Mouse (Mus musculus): ENCODE data around the gene Prtn3. TPM values are rescaled to one million over a fixed set of nuclear protein-coding genes. Genes with fewer than 3 reads are reported as not detected.

Gene Prtn3
- not detected in 2 replicates for polyA plus RNA-seq (2012; ENCODE audit: insufficient read depth, insufficient read length, low replicate concordance, missing spikeins)

GRCm38 (mm10) chr10:79874290-79874862 lies at the start of gene Prtn3, which contains the start of gene Plppr3:
Gene Prtn3 (plus strand): TSS chr10:79874476.
Gene Plppr3 (minus strand): TSS chr10:79874634.
- Histone ChIP-seq H3K4me1 (ENCODE audit: control insufficient read depth, insufficient read depth, low read length) (peaks cover 24% of the 10 kb centered on the region), H3K27ac (ENCODE audit: insufficient read depth, low read depth, low read length) (peak within 1 kb of the TSS; percentile 84), H3K4me3 (ENCODE audit: insufficient read depth, low read depth, low read length) (peak within 1 kb of the TSS; percentile 81)
- under 1% methylated on average over 57 of the region's 57 CpGs for WGBS
- TF ChIP-seq POLR2A (IDR thresholded peaks at IDR 0.05; ENCODE audit: insufficient read depth, low read depth, low read length) (peak; percentile 76; the same call in 1 of the 2 replicates), CTCF (IDR thresholded peaks at IDR 0.05; ENCODE audit: insufficient read depth, low read depth, low read length) (no peak)

- 88% methylated on average over 3 of the region's 3 CpGs for WGBS
- TF ChIP-seq POLR2A (IDR thresholded peaks at IDR 0.05; ENCODE audit: insufficient read depth, low read depth, low read length) (no peak), CTCF (IDR thresholded peaks at IDR 0.05; ENCODE audit: insufficient read depth, low read depth, low read length) (no peak)
- Histone ChIP-seq H3K27ac (ENCODE audit: insufficient read depth, low read depth, low read length) (no peak overlapping the region), H3K4me1 (ENCODE audit: control insufficient read depth, insufficient read depth, low read length) (peaks cover 2% of the 10 kb centered on the region; the same call in 1 of the 2 replicates), H3K4me3 (ENCODE audit: insufficient read depth, low read depth, low read length) (no peak overlapping the region)
Measured at GRCm38 (mm10) chr10:79831583-79831982, 42.7 kb upstream of the Prtn3 start.

GRCm38 (mm10) chr10:79832026-79832785 lies 42.1 kb upstream of the Prtn3 start:
- WGBS = 72% methylated on average over 7 of the region's 7 CpGs
- no peak overlapping the region for H3K4me3 ChIP-seq (ENCODE audit: insufficient read depth, low read depth, low read length)
- peaks cover 2% of the 10 kb centered on the region; the same call in 1 of the 2 replicates for H3K4me1 ChIP-seq (ENCODE audit: control insufficient read depth, insufficient read depth, low read length)
- no peak overlapping the region for H3K27ac ChIP-seq (ENCODE audit: insufficient read depth, low read depth, low read length)
- TF ChIP-seq CTCF (IDR thresholded peaks at IDR 0.05; ENCODE audit: insufficient read depth, low read depth, low read length) = no peak
- TF ChIP-seq POLR2A (IDR thresholded peaks at IDR 0.05; ENCODE audit: insufficient read depth, low read depth, low read length) = no peak

GRCm38 (mm10) chr10:79832786-79833181 lies 41.5 kb upstream of the Prtn3 start:
- H3K4me3 ChIP-seq (ENCODE audit: insufficient read depth, low read depth, low read length) = no peak overlapping the region
- TF ChIP-seq CTCF (IDR thresholded peaks at IDR 0.05; ENCODE audit: insufficient read depth, low read depth, low read length) (no peak), POLR2A (IDR thresholded peaks at IDR 0.05; ENCODE audit: insufficient read depth, low read depth, low read length) (no peak)
- H3K4me1 ChIP-seq (ENCODE audit: control insufficient read depth, insufficient read depth, low read length) = peaks cover 2% of the 10 kb centered on the region; the same call in 1 of the 2 replicates
- no peak overlapping the region for H3K27ac ChIP-seq (ENCODE audit: insufficient read depth, low read depth, low read length)
- 86% methylated on average over 9 of the region's 9 CpGs for WGBS

GRCm38 (mm10) chr10:79834769-79835398 lies 39.4 kb upstream of the Prtn3 start:
- 19% methylated on average over 9 of the region's 9 CpGs for WGBS
- H3K4me3 ChIP-seq (ENCODE audit: insufficient read depth, low read depth, low read length) = no peak overlapping the region

GRCm38 (mm10) chr10:79836918-79837317 lies 37.4 kb upstream of the Prtn3 start:
- 97% methylated on average over 3 of the region's 3 CpGs for WGBS
- no peak for TF ChIP-seq CTCF (IDR thresholded peaks at IDR 0.05; ENCODE audit: insufficient read depth, low read depth, low read length)
- H3K27ac ChIP-seq (ENCODE audit: insufficient read depth, low read depth, low read length) = no peak overlapping the region
- H3K4me3 ChIP-seq (ENCODE audit: insufficient read depth, low read depth, low read length) = no peak overlapping the region
- peaks cover 9% of the 10 kb centered on the region for H3K4me1 ChIP-seq (ENCODE audit: control insufficient read depth, insufficient read depth, low read length)

More at GRCm38 (mm10) chr10:79834769-79835398, 39.4 kb upstream of the Prtn3 start:
- TF ChIP-seq CTCF (IDR thresholded peaks at IDR 0.05; ENCODE audit: insufficient read depth, low read depth, low read length) = peak; percentile 92
- no peak for TF ChIP-seq POLR2A (IDR thresholded peaks at IDR 0.05; ENCODE audit: insufficient read depth, low read depth, low read length)
- peaks cover 2% of the 10 kb centered on the region; the same call in 1 of the 2 replicates for H3K4me1 ChIP-seq (ENCODE audit: control insufficient read depth, insufficient read depth, low read length)
- no peak overlapping the region for H3K27ac ChIP-seq (ENCODE audit: insufficient read depth, low read depth, low read length)

- no peak for TF ChIP-seq POLR2A (IDR thresholded peaks at IDR 0.05; ENCODE audit: insufficient read depth, low read depth, low read length)
- no peak for TF ChIP-seq CTCF (IDR thresholded peaks at IDR 0.05; ENCODE audit: insufficient read depth, low read depth, low read length)
- Histone ChIP-seq H3K4me1 (ENCODE audit: control insufficient read depth, insufficient read depth, low read length) (peaks cover 11% of the 10 kb centered on the region), H3K4me3 (ENCODE audit: insufficient read depth, low read depth, low read length) (no peak overlapping the region), H3K27ac (ENCODE audit: insufficient read depth, low read depth, low read length) (no peak overlapping the region)
- WGBS = 68% methylated on average over 2 of the region's 2 CpGs
Measured at GRCm38 (mm10) chr10:79838151-79838550, 36.1 kb upstream of the Prtn3 start.

GRCm38 (mm10) chr10:79840091-79840490 lies 34.2 kb upstream of the Prtn3 start:
- Histone ChIP-seq H3K4me1 (ENCODE audit: control insufficient read depth, insufficient read depth, low read length) (peaks cover 17% of the 10 kb centered on the region), H3K4me3 (ENCODE audit: insufficient read depth, low read depth, low read length) (no peak overlapping the region), H3K27ac (ENCODE audit: insufficient read depth, low read depth, low read length) (peak overlapping the region; percentile 79; the same call in 1 of the 2 replicates)
- TF ChIP-seq CTCF (IDR thresholded peaks at IDR 0.05; ENCODE audit: insufficient read depth, low read depth, low read length) (no peak), POLR2A (IDR thresholded peaks at IDR 0.05; ENCODE audit: insufficient read depth, low read depth, low read length) (no peak)
- 92% methylated on average over 3 of the region's 3 CpGs for WGBS

Data from olfactory bulb, adult 2 months (tissue).